Mouse (Mus musculus): ENCODE measurements around the gene T2.
A peak's percentile ranks its signal among the peaks of the same experiment; 100 is the strongest.
"Not testable (repeated sequence)": the region's sequence is repeated elsewhere in the genome, so short reads cannot be mapped to it uniquely, and the experiment has no call there.

T2 gene

DNA sequence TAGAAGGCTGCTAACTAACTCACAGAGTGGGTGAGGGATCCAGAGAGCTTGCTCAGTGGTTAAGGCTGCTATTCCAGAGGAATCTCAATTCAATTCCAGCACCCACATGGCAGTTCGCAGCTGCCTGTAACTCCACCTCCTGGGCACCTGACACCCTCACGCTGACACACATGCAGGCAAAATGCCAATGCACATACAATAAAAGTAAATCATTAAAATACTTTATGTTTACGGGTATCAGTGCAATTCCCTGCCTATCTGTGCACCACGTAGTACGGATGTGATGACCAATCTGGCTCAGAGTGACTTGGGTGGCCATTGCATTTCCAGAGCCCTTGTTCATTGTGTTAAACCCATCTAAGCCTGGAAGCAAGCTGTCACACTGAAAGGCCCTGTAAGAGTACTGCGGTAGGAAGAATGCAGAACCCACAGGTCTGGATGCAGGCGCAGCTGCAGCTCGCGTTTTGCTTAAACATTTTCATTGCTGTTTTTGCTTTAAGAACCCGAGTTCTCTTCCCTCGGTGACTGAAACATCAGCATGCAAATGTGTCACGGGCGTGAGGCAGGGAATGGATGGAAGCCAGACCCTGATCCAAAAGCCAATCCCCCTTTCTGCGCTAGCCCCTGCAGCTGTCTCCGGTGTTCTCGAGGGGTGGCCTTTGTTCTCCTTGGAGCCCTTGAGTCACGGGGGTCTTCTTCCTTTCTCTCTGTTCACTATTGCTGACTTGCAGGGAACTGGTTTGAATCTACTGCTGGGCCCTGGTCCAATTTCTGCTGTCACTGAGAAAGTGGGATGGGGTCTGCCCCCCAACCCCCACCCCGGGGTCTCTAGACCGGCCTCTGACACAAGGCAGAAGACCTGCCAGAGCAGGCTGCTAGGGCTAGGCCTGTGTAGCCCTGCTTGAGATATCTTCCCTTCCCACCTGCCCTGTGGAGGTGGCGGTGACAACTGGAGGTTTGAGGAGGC is 12.0 kb downstream of the T2 start:
- DNase-seq (ENCODE audit: low spot score) = no peak

DNA sequence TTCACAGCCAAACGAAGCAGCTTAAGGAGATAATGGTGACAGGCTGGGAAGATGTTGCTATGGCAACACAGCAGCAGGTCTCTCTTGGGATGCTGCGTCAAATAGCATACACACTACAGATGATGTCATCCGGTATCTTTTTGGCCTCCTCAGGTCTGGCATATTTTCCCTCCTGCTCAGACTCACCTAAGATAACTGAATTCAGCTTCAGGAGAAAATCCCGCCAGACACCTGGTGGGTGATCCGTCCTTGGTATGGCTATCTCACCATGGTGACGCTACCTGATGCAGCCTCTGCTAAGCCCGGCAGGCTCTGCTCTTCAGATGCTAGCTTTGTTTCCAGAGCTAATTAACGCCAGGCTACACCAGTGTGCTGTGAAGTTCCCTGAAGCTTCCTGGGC is 12.8 kb downstream of the T2 start:
- peak; percentile 76 for DNase-seq (ENCODE audit: low spot score)

GRCm38 (mm10) chr17:8369171-8369570 is 13.4 kb downstream of the T2 start:
- no peak for DNase-seq (ENCODE audit: low spot score)

DNA sequence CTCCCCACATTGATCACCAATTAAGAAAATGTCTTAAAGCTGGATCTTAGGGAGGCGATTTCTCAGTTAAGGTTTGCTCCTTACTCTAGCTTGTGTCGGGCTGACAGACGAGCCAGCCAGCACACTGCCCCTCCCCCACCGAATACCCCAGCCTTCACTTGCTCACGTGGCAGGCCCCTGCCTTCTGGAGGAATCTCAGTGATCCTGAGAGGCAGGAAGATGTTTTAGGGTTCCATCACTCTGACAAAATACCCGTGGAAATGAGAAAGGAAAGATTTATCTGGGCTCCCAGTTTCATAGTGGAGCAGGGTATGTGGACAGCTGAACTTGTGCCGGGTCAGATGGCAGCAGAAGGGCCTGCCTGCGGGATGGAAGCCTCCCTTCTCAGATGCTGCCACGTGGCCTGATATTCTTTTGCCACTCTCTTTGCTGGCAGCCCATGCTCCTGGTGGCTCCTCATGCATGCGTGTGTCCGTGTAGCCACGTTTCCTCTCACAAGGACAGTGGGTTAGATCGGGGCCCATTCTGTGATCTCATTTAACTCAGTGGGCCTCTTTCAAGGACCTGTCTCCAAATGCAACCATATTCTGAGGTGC is 14.9 kb downstream of the T2 start:
- no peak for DNase-seq (ENCODE audit: low spot score)

DNA sequence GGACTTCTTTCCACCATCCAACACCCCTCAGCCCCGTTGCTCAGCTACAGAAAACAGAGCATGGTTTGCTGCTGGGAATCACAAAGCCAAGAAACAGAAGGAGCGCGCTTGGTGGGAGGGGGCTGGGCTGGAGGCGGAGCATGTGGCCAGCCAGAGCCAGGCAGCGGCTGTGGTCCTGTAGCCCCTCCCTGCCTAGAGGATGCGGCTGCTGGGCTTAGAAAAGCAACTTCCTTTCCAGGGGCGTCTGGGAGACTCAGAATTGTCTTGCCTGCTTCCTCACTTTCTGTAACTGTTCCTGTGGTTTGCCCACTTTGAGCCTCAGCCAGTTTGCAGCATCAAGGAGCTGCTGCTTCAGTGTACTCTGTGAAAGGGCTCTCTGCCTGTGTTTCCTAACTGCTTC is 16.0 kb downstream of the T2 start:
- DNase-seq (ENCODE audit: low spot score) = peak; percentile 74

GRCm38 (mm10) chr17:8372286-8373046 is 16.7 kb downstream of the T2 start:
- peak; percentile 75 for DNase-seq (ENCODE audit: low spot score)

- DNase-seq (ENCODE audit: low spot score) = no peak
These were observed 21.5 kb downstream of the T2 start for GRCm38 (mm10) chr17:8377298-8377697.

- no peak for DNase-seq (ENCODE audit: low spot score)
These were observed 29.6 kb downstream of the T2 start for GRCm38 (mm10) chr17:8385441-8385840.

GRCm38 (mm10) chr17:8388463-8388862 is 32.7 kb downstream of the T2 start:
- DNase-seq (ENCODE audit: low spot score) = no peak

- DNase-seq (ENCODE audit: low spot score) = no peak
These were observed 33.4 kb downstream of the T2 start for GRCm38 (mm10) chr17:8388990-8389789.

- no peak for DNase-seq (ENCODE audit: low spot score)
These were observed 34.0 kb downstream of the T2 start for GRCm38 (mm10) chr17:8389790-8390095.

GRCm38 (mm10) chr17:8390487-8390886 is 34.7 kb downstream of the T2 start:
- DNase-seq (ENCODE audit: low spot score) = no peak

GRCm38 (mm10) chr17:8396371-8396770 is 40.6 kb downstream of the T2 start:
- no peak for DNase-seq (ENCODE audit: low spot score)

GRCm38 (mm10) chr17:8397946-8398345 is 42.2 kb downstream of the T2 start:
- no peak for DNase-seq (ENCODE audit: low spot score)

DNA sequence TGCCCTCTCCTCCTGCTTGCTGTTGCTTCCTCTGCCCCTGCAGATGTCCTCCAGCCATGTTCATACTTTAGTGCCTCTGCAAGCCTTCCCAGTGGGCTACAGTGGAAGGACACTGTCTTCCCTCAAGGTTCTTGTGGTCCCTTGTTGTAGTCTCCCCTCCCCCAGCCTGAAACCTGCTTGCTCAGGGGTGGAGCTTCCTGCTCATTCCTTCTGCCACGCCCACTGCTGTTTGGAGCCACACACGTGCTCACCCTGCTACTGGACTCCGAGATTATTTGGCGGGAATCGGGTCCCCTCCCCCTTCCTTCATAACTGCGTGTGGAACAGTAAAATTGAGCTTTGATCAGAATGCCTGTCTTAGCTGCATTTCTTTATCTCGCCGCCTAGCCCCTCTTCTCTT is 48.1 kb downstream of the T2 start:
- not testable (repeated sequence) for DNase-seq (ENCODE audit: low spot score)

DNA sequence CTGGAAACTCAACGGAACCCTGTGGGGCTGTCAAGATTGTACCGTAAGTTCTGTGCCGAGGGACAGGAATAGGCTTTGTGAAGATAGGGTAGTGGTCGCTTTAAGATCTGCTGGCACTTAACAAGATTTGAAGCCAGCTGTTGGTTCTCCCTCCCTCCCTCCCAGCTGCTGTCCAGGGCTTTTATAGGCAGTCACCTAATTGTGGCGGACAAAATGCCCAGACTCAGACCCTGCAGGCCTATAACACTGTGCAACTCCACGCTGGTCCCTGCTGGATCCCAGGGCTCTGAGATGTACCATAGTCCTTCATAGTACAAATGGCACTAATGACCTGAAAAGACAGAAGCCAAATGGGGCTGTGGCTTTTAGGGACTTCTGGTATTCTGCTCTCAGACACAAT is 50.5 kb downstream of the T2 start:
- DNase-seq (ENCODE audit: low spot score) = no peak

- not testable (repeated sequence) for DNase-seq (ENCODE audit: low spot score)
These were observed 52.2 kb downstream of the T2 start for GRCm38 (mm10) chr17:8408002-8408401.

- no peak for DNase-seq (ENCODE audit: low spot score)
These were observed 53.0 kb downstream of the T2 start for GRCm38 (mm10) chr17:8408589-8409295.

DNA sequence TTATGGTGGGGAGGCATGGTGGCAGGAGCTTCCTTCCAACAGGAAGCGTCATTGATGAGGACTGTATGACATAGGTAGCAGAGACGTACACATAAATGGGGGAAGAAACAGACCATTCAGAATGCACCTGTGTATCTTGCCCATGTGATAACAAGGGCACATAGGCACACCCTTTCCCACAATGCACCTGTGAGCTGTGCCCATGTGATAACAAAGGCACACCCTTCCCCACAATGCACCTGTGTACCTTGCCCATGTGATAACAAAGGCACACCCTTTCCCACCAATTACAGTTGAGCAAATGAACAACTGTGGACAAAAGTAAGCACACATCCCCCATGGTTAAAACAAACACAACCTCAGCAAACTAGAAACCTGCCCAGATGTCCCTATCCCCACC is 54.5 kb downstream of the T2 start:
- DNase-seq (ENCODE audit: low spot score) = no peak

- no peak for DNase-seq (ENCODE audit: low spot score)
These were observed 57.9 kb downstream of the T2 start for GRCm38 (mm10) chr17:8413656-8414055.

GRCm38 (mm10) chr17:8415533-8415932 is 59.7 kb downstream of the T2 start:
- DNase-seq (ENCODE audit: low spot score) = no peak
